Mouse (Mus musculus): ENCODE results near the gene Apoc4.

DNA sequence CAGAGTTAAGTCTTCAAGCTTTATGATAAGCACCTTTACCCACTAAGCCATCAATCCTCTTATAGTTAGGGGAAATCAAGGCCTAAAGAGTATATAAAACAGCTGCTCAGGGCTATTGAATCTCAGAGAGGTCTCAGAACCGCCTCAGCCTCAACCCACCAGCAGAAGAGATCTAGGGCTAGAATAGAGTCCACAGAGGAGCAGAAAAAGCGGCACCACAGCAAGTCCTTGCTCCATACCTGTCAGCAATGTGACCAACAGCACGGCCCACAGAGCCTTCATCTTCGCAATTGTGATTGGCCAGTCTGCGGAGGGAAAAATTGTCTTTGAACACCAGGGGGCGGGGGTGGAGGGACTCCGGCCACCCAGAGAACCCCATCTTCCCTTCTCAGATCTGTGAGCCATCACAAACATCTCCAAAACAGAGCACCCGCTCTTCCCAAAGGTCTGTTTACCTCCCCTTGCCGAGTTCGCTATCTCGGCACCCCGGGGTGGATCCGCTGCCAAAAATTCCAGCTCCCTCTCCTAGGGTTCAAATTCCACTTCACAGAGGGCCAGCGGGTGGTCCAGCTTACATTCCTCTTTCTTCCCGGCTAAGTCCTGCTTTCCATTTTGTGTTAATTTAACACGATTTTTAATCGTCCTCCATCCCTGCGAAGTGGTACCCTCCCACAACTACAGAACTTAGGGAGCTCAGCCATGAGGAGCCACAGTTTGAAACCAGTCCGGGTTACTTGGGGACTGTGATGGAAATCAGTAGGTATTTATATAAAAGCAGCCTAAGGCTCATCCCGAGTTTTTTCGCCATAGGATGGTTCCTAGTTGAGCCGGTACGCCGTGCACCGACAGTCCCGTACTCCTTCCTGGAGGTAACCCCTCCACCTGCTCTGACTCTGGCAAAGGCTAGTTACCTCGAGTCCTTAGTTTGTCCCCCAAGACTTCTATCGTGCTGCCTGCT, 16.9 kb upstream of the Apoc4 start:
- TF ChIP-seq CTCF (IDR thresholded peaks at IDR 0.05; ENCODE audit: low read depth) (peak; percentile 62), EP300 (optimal IDR thresholded peaks at IDR 0.05) (no peak)

All from stomach, postnatal 0 days (tissue).